Mouse (Mus musculus) cerebellum, adult 2 months (tissue): Measurements from ENCODE around the gene Borcs5.

Source experiments
- CTCF ChIP-seq: fragments of 200-500 bp; IDR thresholded peaks from 2 replicates; pipeline ENCODE4 v1.5.1; 2011; ENCODE audit warnings: low read depth, mild to moderate bottlenecking, control low read depth, low read length, moderate library complexity, borderline replicate concordance; ENCODE audit not compliant: insufficient read depth
- POLR2A ChIP-seq: fragments of 200-500 bp; IDR thresholded peaks from 2 replicates; pipeline ENCODE4 v1.6.1; 2011; ENCODE audit warnings: low read length, control low read depth, borderline replicate concordance; ENCODE audit not compliant: insufficient read depth

DNA sequence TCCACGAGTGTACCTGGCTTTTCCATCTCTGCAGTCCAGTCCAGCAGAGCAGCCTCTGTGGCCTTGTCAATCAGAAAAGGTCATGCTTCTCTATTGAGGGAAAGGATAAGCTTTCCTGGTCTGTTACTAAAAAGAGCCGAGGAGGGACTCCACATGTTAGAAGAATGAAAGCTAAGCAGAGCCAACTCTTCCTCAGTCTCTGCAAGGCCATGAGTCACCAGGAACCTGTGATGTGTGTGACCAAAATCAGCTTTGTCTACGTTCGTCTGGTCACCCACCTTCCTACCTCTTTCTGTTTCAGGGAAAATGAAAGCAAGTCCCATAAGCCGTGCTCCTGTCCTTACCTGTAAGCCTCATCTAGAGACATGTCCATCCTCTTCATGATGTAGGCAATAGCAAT lies 80.8 kb downstream of the Borcs5 start:
- TF ChIP-seq CTCF (no peak), POLR2A (no peak)
